Mouse (Mus musculus) CH12.LX (cell line): ENCODE measurements around the gene Psmb11.

Experiments
- CTCF ChIP-seq, 2 experiments: IDR thresholded peaks in 1 of 2; conservative IDR thresholded peaks in 1 of 2; 2 replicates each; pipeline ENCODE4 v1.5.1; 2011 to 2012; ENCODE audit warnings: low read depth in 2 of 2, low read length in 2 of 2, improper control_type of control experiment in 1 of 2, inconsistent platforms in 1 of 2, mild to moderate bottlenecking in 1 of 2, moderate library complexity in 1 of 2
- EP300 ChIP-seq: IDR thresholded peaks from 2 replicates; pipeline ENCODE4 v1.6.1; 2011; ENCODE audit warnings: low read length, improper control_type of control experiment
- JUN ChIP-seq: IDR thresholded peaks from 2 replicates; pipeline ENCODE4 v1.6.1; 2011; ENCODE audit warnings: low read depth, mild to moderate bottlenecking, low read length, improper control_type of control experiment, moderate library complexity; ENCODE audit not compliant: insufficient read depth
- JUND ChIP-seq: conservative IDR thresholded peaks from 2 replicates; pipeline ENCODE4 v1.6.1; 2011; ENCODE audit warnings: low read depth, low read length, improper control_type of control experiment
- POLR2A ChIP-seq: IDR thresholded peaks from 2 replicates; pipeline ENCODE4 v1.6.1; 2011; ENCODE audit warnings: low read depth, mild to moderate bottlenecking, improper control_type of control experiment, low read length
- SMC3 ChIP-seq: IDR thresholded peaks from 2 replicates; pipeline ENCODE4 v1.6.1; 2011; ENCODE audit warnings: low read depth, low read length, improper control_type of control experiment
- TCF12 ChIP-seq: IDR thresholded peaks from 2 replicates; pipeline ENCODE4 v1.6.1; 2014; ENCODE audit warnings: low read depth, mild to moderate bottlenecking, inconsistent platforms, low read length, improper control_type of control experiment
- ZKSCAN1 ChIP-seq: IDR thresholded peaks from 2 replicates; pipeline ENCODE4 v1.6.1; 2012; ENCODE audit warnings: low read depth, inconsistent platforms, low read length, improper control_type of control experiment, borderline replicate concordance

- TF ChIP-seq CTCF (conservative IDR thresholded peaks at IDR 0.05 in 1 of 2, IDR thresholded peaks at IDR 0.05 in 1 of 2; ENCODE audit: low read depth in 2 of 2, low read length in 2 of 2) (no peak; a peak in 1 of 4 replicates), POLR2A (peak; percentile 67), TCF12 (peak; percentile 42; the same call in 1 of the 2 replicates), SMC3 (no peak), EP300 (no peak), JUN (no peak), JUND (no peak), ZKSCAN1 (no peak)
Observed at GRCm38 (mm10) chr14:54605752-54606321, 15.4 kb upstream of the Psmb11 start, which contains the start of gene 4931414P19Rik.
